Mouse (Mus musculus) brain, embryonic 14.5 days (tissue): ENCODE measurements around the gene Ssr2. TPM values are rescaled to one million over a fixed set of nuclear protein-coding genes. Genes with fewer than 3 reads are reported as not detected.

Experiments used
- DNase-seq: peaks from one replicate; pipeline ENCODE4 v3.0.0-alpha.2; 2011; ENCODE audit warnings: low read depth
- CTCF ChIP-seq: fragments of 200-500 bp; IDR thresholded peaks from 2 replicates; pipeline ENCODE4 v1.5.1; 2012; ENCODE audit warnings: inconsistent platforms, mild to moderate bottlenecking, moderate library complexity, borderline replicate concordance; ENCODE audit not compliant: insufficient read depth, insufficient read length; ENCODE audit errors: extremely low read depth
- POLR2A ChIP-seq: fragments of 200-500 bp; IDR thresholded peaks from 2 replicates; pipeline ENCODE4 v1.6.1; 2012; ENCODE audit warnings: mild to moderate bottlenecking, inconsistent platforms, borderline replicate concordance; ENCODE audit not compliant: poor library complexity, insufficient read depth, insufficient read length, severe bottlenecking; ENCODE audit errors: extremely low read depth
- polyA plus RNA-seq: library from polyadenylated mRNA; depleted of rRNA; stranded (reverse); fragments of >200 nt; gene quantifications from 2 replicates; pipeline ENCODE4 v1.2.3, GENCODE M21; 2012

The Ssr2 gene
- polyA plus RNA-seq, 1 experiment, result 170 TPM

- peak; percentile 85 for DNase-seq
- no peak for TF ChIP-seq CTCF
- no peak for TF ChIP-seq POLR2A
Observed at GRCm38 (mm10) chr3:88624324-88624723, 48.6 kb downstream of the Ssr2 start.

GRCm38 (mm10) chr3:88624951-88625350, 49.3 kb downstream of the Ssr2 start:
- no peak for DNase-seq
- TF ChIP-seq POLR2A, result no peak
- no peak for TF ChIP-seq CTCF

GRCm38 (mm10) chr3:88625531-88625930, 49.9 kb downstream of the Ssr2 start:
- TF ChIP-seq CTCF (no peak), POLR2A (no peak)
- no peak for DNase-seq

- TF ChIP-seq CTCF, result no peak
- TF ChIP-seq POLR2A, result no peak
Observed at GRCm38 (mm10) chr3:88626316-88626715, 50.6 kb downstream of the Ssr2 start.

GRCm38 (mm10) chr3:88627114-88627513, 51.4 kb downstream of the Ssr2 start:
- TF ChIP-seq CTCF (no peak), POLR2A (no peak)
- DNase-seq, result no peak

More at GRCm38 (mm10) chr3:88626316-88626715, 50.6 kb downstream of the Ssr2 start:
- no peak for DNase-seq

GRCm38 (mm10) chr3:88627535-88627934, 51.9 kb downstream of the Ssr2 start:
- DNase-seq, result no peak
- TF ChIP-seq CTCF, result no peak
- TF ChIP-seq POLR2A, result no peak

- DNase-seq, result no peak
- TF ChIP-seq POLR2A (no peak), CTCF (no peak)
Observed at GRCm38 (mm10) chr3:88628766-88629165, 53.1 kb downstream of the Ssr2 start.

GRCm38 (mm10) chr3:88629244-88629643, 53.6 kb downstream of the Ssr2 start:
- TF ChIP-seq CTCF (no peak), POLR2A (no peak)

GRCm38 (mm10) chr3:88630018-88630417, 54.3 kb downstream of the Ssr2 start:
- DNase-seq, result no peak
- TF ChIP-seq CTCF, result no peak
- no peak for TF ChIP-seq POLR2A

More at GRCm38 (mm10) chr3:88629244-88629643, 53.6 kb downstream of the Ssr2 start:
- no peak for DNase-seq

GRCm38 (mm10) chr3:88630849-88631341, 55.2 kb downstream of the Ssr2 start:
- TF ChIP-seq CTCF (no peak), POLR2A (no peak)
- no peak for DNase-seq

GRCm38 (mm10) chr3:88631921-88632587, 56.4 kb downstream of the Ssr2 start:
- no peak for DNase-seq
- TF ChIP-seq POLR2A (no peak), CTCF (peak; percentile 57)

GRCm38 (mm10) chr3:88633056-88633455, 57.4 kb downstream of the Ssr2 start:
- TF ChIP-seq POLR2A (no peak), CTCF (no peak)
- DNase-seq, result no peak
